Mouse (Mus musculus) liver, postnatal 0 days (tissue): ENCODE results near the gene Stk39.

Experiments
- CTCF ChIP-seq: sonication (generic); IDR thresholded peaks from 2 replicates; pipeline ENCODE4 v1.5.1; 2016; ENCODE audit warnings: antibody characterized with exemption, low read depth
- EP300 ChIP-seq: IDR thresholded peaks from 2 replicates; pipeline ENCODE4 v1.6.1; 2016; ENCODE audit warnings: antibody characterized with exemption, low read depth, mild to moderate bottlenecking

DNA sequence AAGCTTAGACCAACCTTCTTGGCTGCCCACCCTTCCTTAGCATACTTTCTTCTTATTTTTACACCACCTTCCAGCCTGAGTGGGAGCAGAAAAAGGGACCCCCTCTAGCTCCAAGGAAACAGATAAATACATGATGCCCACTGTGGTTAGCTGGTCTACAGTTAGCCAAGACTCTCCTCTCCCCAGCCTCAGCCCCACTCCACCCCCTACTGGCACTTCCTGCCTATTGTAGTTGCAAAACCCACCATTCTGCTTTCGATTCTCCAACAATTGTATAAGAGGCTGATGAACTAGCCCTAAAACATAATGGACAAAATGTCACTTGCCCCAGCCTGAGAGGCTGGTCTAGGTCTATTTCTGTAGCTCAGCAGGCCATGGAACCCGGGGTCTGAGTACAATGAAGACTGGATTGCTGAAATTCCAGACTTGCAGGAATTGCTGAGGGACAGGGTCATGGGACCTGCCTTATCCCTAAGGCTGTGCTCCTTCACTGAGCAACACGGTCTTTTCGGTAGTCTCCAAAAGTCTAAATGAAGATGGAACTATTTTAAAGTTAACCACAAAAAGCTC lies 222.1 kb downstream of the Stk39 start:
- TF ChIP-seq CTCF (peak; percentile 24; the same call in 1 of the 2 replicates), EP300 (no peak)
